Mouse (Mus musculus) embryonic facial prominence, embryonic 15.5 days (tissue): Measurements from ENCODE around the gene Map3k11. TPM values are rescaled to one million over a fixed set of nuclear protein-coding genes. Genes with fewer than 3 reads are reported as not detected.

ENCODE experiments used
- ATAC-seq: fragments of 200-750 bp; cut with Nextera tagmentation; 2 replicates; pipeline ENCODE4 v1.8.0; 2017; ENCODE audit warnings: low read depth, moderate TSS enrichment; ENCODE audit not compliant: insufficient number of reproducible peaks, low FRiP score, low TSS enrichment
- H3K27ac ChIP-seq: fragments of 300-500 bp; sonication (generic); replicated peaks from 2 replicates; pipeline ENCODE4 v1.5.1; 2015; ENCODE audit warnings: mild to moderate bottlenecking, inconsistent platforms
- H3K27me3 ChIP-seq: fragments of 300-500 bp; sonication (generic); 2 replicates; pipeline ENCODE4 v1.6.1; 2015; ENCODE audit warnings: inconsistent platforms
- H3K36me3 ChIP-seq: fragments of 300-500 bp; sonication (generic); 2 replicates; pipeline ENCODE4 v1.6.1; 2015; ENCODE audit warnings: mild to moderate bottlenecking, inconsistent platforms
- H3K4me1 ChIP-seq: fragments of 300-500 bp; sonication (generic); 2 replicates; pipeline ENCODE4 v1.6.1; 2015; ENCODE audit warnings: inconsistent platforms
- H3K4me2 ChIP-seq: fragments of 300-500 bp; sonication (generic); replicated peaks from 2 replicates; pipeline ENCODE4 v1.6.1; 2015; ENCODE audit warnings: mild to moderate bottlenecking, inconsistent platforms
- H3K4me3 ChIP-seq: fragments of 300-500 bp; sonication (generic); replicated peaks from 2 replicates; pipeline ENCODE4 v1.5.1; 2015; ENCODE audit warnings: mild to moderate bottlenecking, inconsistent platforms
- H3K9ac ChIP-seq: fragments of 300-500 bp; sonication (generic); 2 replicates; pipeline ENCODE4 v1.6.1; 2015; ENCODE audit warnings: inconsistent platforms
- H3K9me3 ChIP-seq: fragments of 300-500 bp; sonication (generic); replicated peaks from 2 replicates; pipeline ENCODE4 v1.6.1; 2016; ENCODE audit warnings: inconsistent platforms
- WGBS: fragments of 180-500 bp; shearing (Covaris S2); methylation state at CpG from one replicate; pipeline ENCODE4 v1.1.7; 2015; 5-methylcytosine and 5-hydroxymethylcytosine counted together
- polyA plus RNA-seq: library from polyadenylated mRNA; unstranded; fragments of >200 nt; fragmentation: Nextera tagmentation; extraction: Ambion mirVana; gene quantifications from 2 replicates; pipeline ENCODE4 v1.2.1, GENCODE M21; 2015

Map3k11 gene
- polyA plus RNA-seq, 1 experiment from 2014 or later = 30.0 TPM

DNA sequence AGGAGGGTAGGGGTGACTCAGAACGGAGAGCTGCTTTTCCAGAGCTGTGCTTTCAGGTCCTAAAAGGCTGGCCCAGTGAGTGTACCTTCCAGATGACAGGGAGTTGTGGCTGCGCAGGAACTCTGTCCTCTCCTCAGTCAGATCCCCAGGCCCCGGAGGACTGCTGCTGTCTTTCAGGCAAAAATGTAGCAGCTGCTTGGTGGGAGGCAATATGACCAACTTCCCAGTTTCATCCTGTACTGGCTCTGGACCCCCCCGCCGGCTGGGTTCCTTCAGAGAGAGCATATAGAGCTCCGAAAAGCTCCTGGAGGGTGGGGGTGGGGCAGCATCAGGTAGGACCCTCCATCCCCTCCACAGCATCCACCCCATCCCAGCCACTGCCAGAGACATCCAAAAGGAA, 36.0 kb upstream of the Map3k11 start:
- no peaks in the 10 kb centered on the region for H3K9me3 ChIP-seq
- H3K4me1 ChIP-seq = peaks cover 32% of the 10 kb centered on the region
- peaks cover 27% of the 10 kb centered on the region for H3K36me3 ChIP-seq
- peaks cover 25% of the 10 kb centered on the region for H3K27me3 ChIP-seq
- 68% methylated on average over 6 of the region's 6 CpGs for whole genome bisulfite sequencing
- no peak for ATAC-seq
- no peak overlapping the region for H3K9ac ChIP-seq
- no peak overlapping the region for H3K4me2 ChIP-seq
- no peak overlapping the region for H3K27ac ChIP-seq
- H3K4me3 ChIP-seq = no peak overlapping the region

- Histone ChIP-seq H3K9me3 (no peaks in the 10 kb centered on the region), H3K27ac (no peak overlapping the region), H3K4me1 (peaks cover 22% of the 10 kb centered on the region), H3K36me3 (peaks cover 24% of the 10 kb centered on the region), H3K9ac (peak overlapping the region; percentile 33), H3K4me2 (peak overlapping the region; percentile 85), H3K27me3 (peaks cover 25% of the 10 kb centered on the region), H3K4me3 (peak overlapping the region; percentile 46)
- WGBS = 8% methylated on average over 62 of the region's 62 CpGs
- peak; percentile 34; the same call in 1 of the 2 replicates for ATAC-seq
Measured at GRCm38 (mm10) chr19:5653969-5654719, 34.4 kb upstream of the Map3k11 start.

GRCm38 (mm10) chr19:5654720-5655298, 33.7 kb upstream of the Map3k11 start:
- peak overlapping the region; percentile 33; the same call in 1 of the 2 replicates for H3K9ac ChIP-seq
- 14% methylated on average over 43 of the region's 43 CpGs for WGBS
- peak overlapping the region; percentile 46 for H3K4me3 ChIP-seq
- peaks cover 16% of the 10 kb centered on the region for H3K4me1 ChIP-seq
- peaks cover 25% of the 10 kb centered on the region for H3K27me3 ChIP-seq
- ATAC-seq = no peak
- peaks cover 28% of the 10 kb centered on the region for H3K36me3 ChIP-seq
- no peak overlapping the region for H3K27ac ChIP-seq
- peak overlapping the region; percentile 85 for H3K4me2 ChIP-seq
- H3K9me3 ChIP-seq = no peaks in the 10 kb centered on the region

GRCm38 (mm10) chr19:5660942-5661751, 27.4 kb upstream of the Map3k11 start:
- Histone ChIP-seq H3K36me3 (peaks cover 23% of the 10 kb centered on the region), H3K9me3 (no peaks in the 10 kb centered on the region), H3K9ac (peak overlapping the region; percentile 6; the same call in 1 of the 2 replicates), H3K27me3 (peaks cover 3% of the 10 kb centered on the region; the same call in 1 of the 2 replicates), H3K4me2 (peak overlapping the region; percentile 19), H3K27ac (peak overlapping the region; percentile 55), H3K4me3 (peak overlapping the region; percentile 12), H3K4me1 (peaks cover 34% of the 10 kb centered on the region)
- no peak for ATAC-seq
- 80% methylated on average over 16 of the region's 16 CpGs for WGBS

- ATAC-seq = no peak
- peak overlapping the region; percentile 54 for H3K4me3 ChIP-seq
- H3K4me1 ChIP-seq = peaks cover 34% of the 10 kb centered on the region
- H3K9ac ChIP-seq = 0 out of 2 replicates have a peak overlapping the region, but pooled peaks have one; percentile 22
- H3K9me3 ChIP-seq = no peaks in the 10 kb centered on the region
- peak overlapping the region; percentile 82; the same call in 1 of the 2 replicates for H3K27ac ChIP-seq
- H3K4me2 ChIP-seq = peak overlapping the region; percentile 60
- WGBS = 68% methylated on average over 8 of the region's 8 CpGs
- H3K27me3 ChIP-seq = no peaks in the 10 kb centered on the region
- peaks cover 34% of the 10 kb centered on the region for H3K36me3 ChIP-seq
Measured at GRCm38 (mm10) chr19:5662310-5662709, 26.2 kb upstream of the Map3k11 start.

- peak within 1 kb of the TSS; percentile 22 for H3K9ac ChIP-seq
- peak; percentile 92 for ATAC-seq
- H3K4me2 ChIP-seq = peak within 1 kb of the TSS; percentile 60
- no peaks in the 10 kb centered on the region for H3K9me3 ChIP-seq
- no peaks in the 10 kb centered on the region for H3K27me3 ChIP-seq
- H3K27ac ChIP-seq = peak within 1 kb of the TSS; percentile 82
- 2% methylated on average over 32 of the region's 32 CpGs for WGBS
- peaks cover 34% of the 10 kb centered on the region for H3K4me1 ChIP-seq
- H3K36me3 ChIP-seq = peaks cover 44% of the 10 kb centered on the region
- H3K4me3 ChIP-seq = peak within 1 kb of the TSS; percentile 54
Measured at GRCm38 (mm10) chr19:5662981-5663913, 25.3 kb upstream of the Map3k11 start, which contains the start of gene Sipa1. Gene Sipa1, minus strand, starts transcription at chr19:5663707.

DNA sequence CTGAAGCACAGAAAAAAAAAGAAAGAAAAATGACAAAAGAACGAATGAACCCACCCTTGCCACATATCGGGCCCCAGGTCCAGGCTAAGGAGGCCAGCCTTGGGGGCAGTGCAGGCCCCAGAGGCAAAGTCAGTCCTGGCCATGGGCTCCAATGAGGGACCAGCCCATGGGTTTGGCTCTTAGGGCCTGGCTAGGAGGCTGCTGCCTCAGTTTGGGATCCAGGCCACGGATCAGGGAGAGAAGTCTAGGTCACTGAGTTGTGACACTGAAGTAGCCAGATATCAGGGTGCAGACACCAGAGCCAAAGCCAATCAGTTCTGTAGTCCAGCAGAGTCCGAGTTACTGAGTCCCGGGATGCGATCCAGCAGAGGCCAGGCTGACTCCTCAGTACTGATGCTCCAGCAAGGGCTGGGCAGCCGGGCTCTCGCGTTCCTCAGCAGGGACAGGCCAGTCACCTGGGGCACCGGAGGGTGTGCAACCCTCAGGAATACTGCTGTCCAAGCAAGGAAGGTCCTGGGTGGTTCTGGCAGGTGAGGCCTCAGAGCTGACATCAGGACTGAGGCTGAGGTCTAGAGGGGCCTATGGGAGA, 23.8 kb upstream of the Map3k11 start:
- Histone ChIP-seq H3K4me1 (peaks cover 34% of the 10 kb centered on the region), H3K27me3 (no peaks in the 10 kb centered on the region), H3K4me3 (no peak overlapping the region), H3K27ac (no peak overlapping the region), H3K4me2 (no peak overlapping the region), H3K36me3 (peaks cover 52% of the 10 kb centered on the region), H3K9ac (no peak overlapping the region), H3K9me3 (no peaks in the 10 kb centered on the region)
- no peak for ATAC-seq
- 95% methylated on average over 10 of the region's 10 CpGs for WGBS

DNA sequence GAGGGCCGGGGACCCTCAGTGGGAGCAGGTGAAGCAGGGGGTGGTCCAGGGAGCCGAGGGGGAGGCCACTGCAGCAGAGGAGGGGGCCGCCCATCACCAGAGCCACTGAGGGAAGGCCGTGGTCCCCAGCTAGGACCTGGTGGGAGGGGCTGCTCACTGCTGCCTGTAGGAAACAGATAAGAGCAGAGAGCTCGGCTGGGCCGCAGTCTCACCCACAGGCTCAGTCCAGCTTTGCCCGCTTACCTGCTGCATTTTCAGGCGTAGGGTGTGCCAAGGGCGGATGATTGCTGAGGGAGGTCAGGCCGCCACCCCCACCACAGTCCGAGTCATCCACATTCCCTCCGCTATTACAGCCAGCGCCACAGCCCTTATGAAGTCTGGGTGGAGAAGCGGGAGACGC, 23.1 kb upstream of the Map3k11 start:
- Histone ChIP-seq H3K36me3 (peaks cover 58% of the 10 kb centered on the region), H3K9ac (no peak overlapping the region), H3K9me3 (no peaks in the 10 kb centered on the region), H3K27ac (no peak overlapping the region), H3K4me2 (no peak overlapping the region), H3K4me3 (no peak overlapping the region), H3K27me3 (no peaks in the 10 kb centered on the region), H3K4me1 (peaks cover 29% of the 10 kb centered on the region)
- WGBS = 89% methylated on average over 15 of the region's 15 CpGs
- ATAC-seq = no peak

DNA sequence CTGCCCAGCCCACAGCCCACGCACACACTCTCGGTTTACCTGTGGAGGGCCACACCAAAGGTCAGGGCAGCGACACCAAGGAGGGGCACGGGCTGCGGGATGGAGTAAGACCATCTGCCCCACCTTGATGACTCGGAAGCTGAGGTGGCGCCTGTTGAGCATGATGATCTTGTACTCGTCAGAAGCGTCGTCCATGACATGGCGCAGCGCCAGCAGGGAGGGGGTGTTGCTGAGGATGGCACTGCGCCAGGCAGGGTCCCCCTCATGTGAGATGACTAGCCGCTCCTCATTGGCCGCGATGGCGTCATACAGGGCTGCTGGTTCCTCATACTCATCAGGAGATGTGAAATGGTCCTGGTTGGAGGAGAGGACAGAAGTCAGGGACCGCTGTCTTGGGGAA, 22.2 kb upstream of the Map3k11 start:
- no peak overlapping the region for H3K9ac ChIP-seq
- H3K4me2 ChIP-seq = no peak overlapping the region
- WGBS = 91% methylated on average over 18 of the region's 18 CpGs
- H3K4me3 ChIP-seq = no peak overlapping the region
- H3K27ac ChIP-seq = no peak overlapping the region
- no peaks in the 10 kb centered on the region for H3K27me3 ChIP-seq
- peaks cover 21% of the 10 kb centered on the region for H3K4me1 ChIP-seq
- no peak for ATAC-seq
- H3K36me3 ChIP-seq = peaks cover 68% of the 10 kb centered on the region
- no peaks in the 10 kb centered on the region for H3K9me3 ChIP-seq

DNA sequence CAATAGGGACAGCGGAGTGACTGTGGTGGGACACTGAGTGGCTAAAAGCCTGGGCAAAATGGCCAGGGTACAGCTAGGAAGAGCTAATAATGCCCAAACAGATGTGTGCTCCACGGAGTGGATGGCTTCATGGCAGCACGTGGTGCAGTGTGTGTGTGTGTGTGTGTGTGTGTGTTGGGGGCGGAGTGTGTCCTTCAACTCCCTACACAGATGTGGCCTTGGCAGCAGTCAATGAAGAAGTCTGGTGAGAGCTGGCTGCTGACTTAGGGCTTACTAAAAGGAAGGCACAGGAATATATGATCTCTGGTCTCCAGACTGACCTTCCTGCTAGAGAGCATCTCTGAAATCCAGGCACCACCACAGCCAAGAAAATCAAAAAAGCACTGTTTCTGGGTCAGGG, 20.2 kb upstream of the Map3k11 start:
- ATAC-seq = no peak
- peaks cover 8% of the 10 kb centered on the region; the same call in 1 of the 2 replicates for H3K4me1 ChIP-seq
- H3K9ac ChIP-seq = no peak overlapping the region
- 85% methylated on average over 4 of the region's 4 CpGs for WGBS
- no peaks in the 10 kb centered on the region for H3K9me3 ChIP-seq
- H3K4me2 ChIP-seq = no peak overlapping the region
- no peaks in the 10 kb centered on the region for H3K27me3 ChIP-seq
- peaks cover 87% of the 10 kb centered on the region for H3K36me3 ChIP-seq
- H3K4me3 ChIP-seq = no peak overlapping the region
- H3K27ac ChIP-seq = no peak overlapping the region
